Mouse (Mus musculus): ENCODE results near the gene Parp1.

Gene Parp1

DNA sequence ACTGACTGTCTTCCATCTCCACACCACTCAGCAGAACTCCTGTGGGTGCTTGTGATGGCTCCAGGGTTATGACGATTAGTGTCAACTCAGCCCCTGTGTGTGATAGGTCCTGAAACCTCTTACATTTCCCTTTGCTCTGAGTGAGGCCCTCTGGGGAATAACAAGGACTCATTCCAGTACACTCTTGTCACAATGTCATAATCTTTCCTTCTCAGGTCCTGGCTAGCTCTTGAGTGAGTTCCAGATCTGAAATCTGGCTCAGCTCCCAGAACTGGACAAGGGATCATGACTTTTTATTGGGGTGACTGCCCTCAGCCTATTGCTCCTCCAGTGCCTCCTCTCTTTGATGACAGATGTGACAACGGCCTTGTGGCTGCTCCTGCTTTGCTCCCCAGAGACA, 57.4 kb downstream of the Parp1 start:
- WGBS = 79% methylated on average over 2 of the region's 2 CpGs

DNA sequence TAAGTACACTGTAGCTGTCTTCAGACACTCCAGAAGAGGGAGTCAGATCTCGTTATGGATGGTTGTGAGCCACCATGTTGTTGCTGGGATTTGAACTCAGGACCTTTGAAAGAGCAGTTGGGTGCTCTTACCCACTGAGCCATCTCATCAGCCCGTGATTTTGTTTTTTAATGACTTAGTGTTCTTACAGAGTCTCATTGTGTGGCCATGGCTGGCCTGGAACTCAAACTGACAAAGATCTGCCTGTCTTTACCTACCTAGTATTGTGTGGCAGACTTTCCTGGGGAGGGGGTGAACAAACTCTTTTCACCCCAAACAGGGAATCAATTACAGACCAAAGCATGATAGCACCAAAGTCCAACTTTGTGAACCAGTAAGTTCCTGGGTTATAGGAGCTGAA, 69.1 kb downstream of the Parp1 start:
- WGBS = 81% methylated on average over 2 of the region's 2 CpGs

DNA sequence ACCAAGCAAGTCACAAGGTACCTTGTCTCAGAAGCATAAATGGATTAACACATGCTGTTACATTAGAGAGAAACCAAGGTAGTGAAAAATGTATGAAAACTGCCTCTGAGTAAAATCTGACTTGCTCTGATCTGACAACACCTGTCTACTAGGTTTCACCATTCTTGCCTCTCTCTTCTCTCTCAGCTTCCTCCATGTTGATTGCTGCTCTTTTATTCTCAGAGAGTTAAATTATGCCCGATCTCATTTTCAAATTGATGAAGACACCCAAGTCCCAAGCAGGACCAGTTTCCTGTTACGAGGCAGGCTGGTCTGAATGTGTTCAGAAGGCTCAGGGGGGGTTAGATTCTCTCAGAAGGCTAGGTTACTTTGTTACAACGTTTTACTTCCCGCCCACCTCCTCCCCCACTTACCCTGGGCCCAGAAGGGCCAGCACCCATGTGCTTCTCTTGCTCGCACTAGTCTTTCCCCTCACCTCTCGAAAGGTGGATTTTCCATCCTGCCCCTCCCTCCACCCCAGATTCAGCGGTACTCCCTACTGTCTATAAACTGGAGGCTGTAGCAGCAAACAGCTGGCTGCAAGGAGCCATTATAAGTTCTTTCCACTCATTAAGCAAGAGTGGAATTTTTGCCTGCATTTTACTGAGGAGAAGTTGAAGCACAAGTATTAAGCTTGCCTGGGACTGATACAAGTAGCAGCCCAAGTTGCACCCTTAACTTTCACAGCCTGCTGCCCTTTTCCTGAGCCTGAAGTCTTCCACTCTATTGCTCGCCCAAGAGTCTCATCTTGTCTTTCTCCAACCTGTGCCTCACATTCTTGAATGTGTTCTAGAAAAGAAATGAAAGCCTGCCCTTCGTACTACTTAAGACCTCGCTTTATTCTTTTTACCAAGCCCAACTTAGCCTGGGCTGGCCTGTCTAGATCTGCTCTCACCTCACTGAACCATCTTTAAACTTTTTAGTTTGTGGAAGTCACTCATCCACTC, 71.0 kb downstream of the Parp1 start:
- 68% methylated on average over 10 of the region's 10 CpGs for WGBS

DNA sequence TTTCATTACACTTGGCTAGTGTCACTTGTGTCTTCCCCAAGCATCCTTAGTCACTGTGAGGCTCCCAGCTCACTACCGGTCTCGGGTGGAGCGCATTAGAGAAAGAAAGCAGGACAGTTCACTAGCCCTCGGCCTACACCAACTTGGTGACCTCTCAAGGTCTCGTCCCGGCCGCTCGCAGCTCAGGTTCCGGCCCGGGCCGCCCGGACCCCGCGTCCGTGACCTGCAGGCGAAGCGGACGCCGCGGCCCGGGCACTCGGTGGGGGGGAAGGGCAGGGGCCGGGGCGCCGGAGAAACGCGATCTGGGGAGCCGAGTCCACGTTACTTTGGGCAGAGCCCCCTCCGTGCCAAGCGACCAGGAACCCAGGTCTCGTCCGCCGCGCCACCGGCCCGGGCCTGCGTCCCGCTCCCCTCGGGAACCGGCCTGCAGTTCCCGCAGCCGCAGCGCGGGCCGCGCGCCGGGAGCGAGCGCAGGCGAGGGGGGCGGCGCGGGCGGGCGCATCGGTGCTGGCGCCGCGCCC, 71.9 kb downstream of the Parp1 start:
- WGBS = under 1% methylated on average over 57 of the region's 61 CpGs

DNA sequence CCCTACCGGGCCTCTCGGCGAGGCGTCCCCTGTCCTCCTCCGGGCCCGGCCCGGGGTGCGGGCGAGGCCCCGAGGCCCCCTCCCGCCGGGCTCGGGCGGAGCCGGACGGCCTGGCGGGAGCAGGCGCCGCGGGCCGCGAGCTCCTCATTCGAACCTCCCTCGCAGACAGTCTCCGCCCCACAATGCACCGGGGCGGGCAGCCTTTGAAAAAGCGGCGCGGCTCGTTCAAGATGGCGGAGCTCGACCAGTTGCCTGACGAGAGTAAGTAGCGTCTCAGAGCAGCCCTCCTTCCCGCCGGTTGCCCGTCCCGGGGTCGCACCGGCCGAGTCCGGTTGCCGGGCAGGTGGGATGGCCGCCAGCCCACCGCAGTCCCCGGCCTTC, 72.4 kb downstream of the Parp1 start, which contains the start of gene Lin9:
Gene Lin9 (plus strand): TSS at position 14 of the 381 bp plus-strand sequence.
- WGBS = 0% methylated on average over 40 of the region's 47 CpGs

DNA sequence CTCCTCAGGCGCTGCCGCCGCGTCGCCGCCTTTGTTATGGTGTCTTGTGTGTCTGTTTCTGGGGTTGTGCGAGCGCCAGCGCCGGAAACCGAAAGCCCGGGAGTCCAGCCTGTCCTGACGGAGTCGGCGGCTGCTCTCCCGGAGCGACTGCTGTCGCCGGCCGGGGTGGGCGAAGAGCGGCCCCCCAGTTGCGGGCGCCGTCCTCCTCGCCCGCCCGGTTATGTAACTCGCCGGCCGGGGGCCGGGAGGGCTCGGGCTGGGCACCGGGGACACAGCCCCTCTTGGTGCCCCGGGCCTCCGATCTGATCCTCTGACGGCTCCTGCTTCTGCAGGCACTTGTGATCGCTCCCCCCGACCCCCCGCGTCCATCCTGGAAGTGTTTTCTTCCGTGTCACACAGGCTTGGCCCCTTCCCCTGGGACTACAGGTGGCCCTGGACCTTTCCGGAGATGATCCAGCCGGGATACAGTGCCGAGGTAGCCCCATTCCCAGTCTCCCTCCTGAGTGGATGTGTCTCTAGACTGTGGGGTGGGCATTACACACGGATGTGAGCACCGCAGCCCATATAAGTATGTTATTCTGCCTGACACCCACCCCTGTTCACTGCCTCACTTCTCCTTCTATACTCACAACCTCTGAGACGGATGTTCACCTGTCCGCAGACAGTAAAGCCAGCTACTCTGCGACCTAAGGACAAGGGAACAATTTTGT, 72.9 kb downstream of the Parp1 start:
- WGBS = 3% methylated on average over 47 of the region's 50 CpGs

DNA sequence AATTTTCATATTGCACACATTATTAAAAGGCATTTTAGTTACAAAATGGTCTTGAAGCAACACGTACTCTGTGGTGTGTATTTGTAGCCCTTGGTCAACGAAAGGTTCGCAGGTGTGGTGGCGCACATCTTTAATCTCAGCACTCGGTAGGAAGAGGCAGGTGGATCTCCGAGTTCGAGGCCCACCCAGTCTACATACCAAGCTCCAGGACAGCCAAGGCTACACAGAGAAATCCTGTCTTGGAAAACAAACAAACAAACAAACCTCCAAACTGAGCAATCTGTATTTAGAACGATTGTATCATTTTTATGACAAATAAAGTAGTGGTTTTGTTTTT, 73.5 kb downstream of the Parp1 start:
- 67% methylated on average over 8 of the region's 8 CpGs for WGBS

Measured in cerebral cortex, adult 2 months (tissue).